Mouse (Mus musculus) ES-E14 (cell line): ENCODE measurements around the gene Fmc1. TPM values are rescaled to one million over a fixed set of nuclear protein-coding genes. Genes with fewer than 3 reads are reported as not detected.

ENCODE experiments used
- DNase-seq: peaks from one replicate; pipeline ENCODE4 v3.0.0-alpha.2; 2013; ENCODE audit warnings: low read depth, low spot score
- H3K27ac ChIP-seq: 2 replicates; pipeline ENCODE4 v1.5.1; 2012; ENCODE audit warnings: low read depth, mild to moderate bottlenecking, low read length, moderate library complexity, mixed read lengths; ENCODE audit not compliant: poor library complexity, insufficient read depth, severe bottlenecking
- H3K36me3 ChIP-seq: 2 replicates; pipeline ENCODE4 v1.6.1; 2012; ENCODE audit warnings: mild to moderate bottlenecking, low read length, moderate library complexity, mixed read lengths; ENCODE audit not compliant: control insufficient read depth, poor library complexity, insufficient read depth, severe bottlenecking
- H3K4me1 ChIP-seq, 2 experiments: fragments of 150-350 bp in 1 of 2; sonication (generic) in 1 of 2; 2 replicates each; pipeline ENCODE4 v1.6.1; 2012; ENCODE audit warnings: low read length in 2 of 2, mild to moderate bottlenecking in 1 of 2, mixed read lengths in 1 of 2; ENCODE audit not compliant: control insufficient read depth in 2 of 2, insufficient read depth in 2 of 2, poor library complexity in 1 of 2
- H3K4me3 ChIP-seq, 2 experiments: fragments of 150-350 bp in 1 of 2; sonication (generic) in 1 of 2; 2 replicates each; pipeline ENCODE4 v1.5.1; 2012; ENCODE audit warnings: low read length in 2 of 2, low read depth in 1 of 2, mild to moderate bottlenecking in 1 of 2, mixed read lengths in 1 of 2; ENCODE audit not compliant: insufficient read depth in 1 of 2, poor library complexity in 1 of 2, severe bottlenecking in 1 of 2
- H3K9ac ChIP-seq: 2 replicates; pipeline ENCODE4 v1.6.1; 2012; ENCODE audit warnings: low read depth, mild to moderate bottlenecking, low read length, mixed read lengths; ENCODE audit not compliant: poor library complexity, insufficient read depth, severe bottlenecking
- H3K9me3 ChIP-seq: fragments of 150-350 bp; sonication (generic); 2 replicates; pipeline ENCODE4 v1.6.1; 2012; ENCODE audit warnings: low read depth, mild to moderate bottlenecking, low read length; ENCODE audit not compliant: control insufficient read depth, insufficient read depth
- CHD2 ChIP-seq: IDR thresholded peaks from 2 replicates; pipeline ENCODE4 v1.6.1; 2014; ENCODE audit warnings: mild to moderate bottlenecking, low read depth, low read length, inconsistent platforms
- HCFC1 ChIP-seq: IDR thresholded peaks from 2 replicates; pipeline ENCODE4 v1.6.1; 2012; ENCODE audit warnings: low read length, inconsistent platforms, borderline replicate concordance; ENCODE audit not compliant: insufficient read depth
- MAFK ChIP-seq: IDR thresholded peaks from 2 replicates; pipeline ENCODE4 v1.6.1; 2014; ENCODE audit warnings: mild to moderate bottlenecking, low read depth, low read length, inconsistent platforms; ENCODE audit not compliant: insufficient read depth
- ZC3H11A ChIP-seq: IDR thresholded peaks from 2 replicates; pipeline ENCODE4 v1.6.1; 2012; ENCODE audit warnings: low read depth, mild to moderate bottlenecking, inconsistent platforms, low read length, borderline replicate concordance
- ZNF384 ChIP-seq: IDR thresholded peaks from 2 replicates; pipeline ENCODE4 v1.6.1; 2012; ENCODE audit warnings: low read depth, low read length, inconsistent platforms
- in situ Hi-C, 2 experiments: fragments of 600-800 bp; cut with MboI; formaldehyde crosslinking; loops; one replicate each; pipeline ENCODE4 v1.15.1; 2025; ENCODE audit warnings: low sequenced_read_pairs in 2 of 2, inconsistent platforms in 1 of 2; ENCODE audit not compliant: unreplicated experiment in 2 of 2
- total RNA-seq: library from RNA; depleted of rRNA; stranded (reverse); fragments of 300-350 nt; gene quantifications from 2 replicates; pipeline ENCODE4 v1.2.3, GENCODE M21; 2012

Fmc1 gene
- total RNA-seq, 1 experiment: 48.0 TPM

DNA sequence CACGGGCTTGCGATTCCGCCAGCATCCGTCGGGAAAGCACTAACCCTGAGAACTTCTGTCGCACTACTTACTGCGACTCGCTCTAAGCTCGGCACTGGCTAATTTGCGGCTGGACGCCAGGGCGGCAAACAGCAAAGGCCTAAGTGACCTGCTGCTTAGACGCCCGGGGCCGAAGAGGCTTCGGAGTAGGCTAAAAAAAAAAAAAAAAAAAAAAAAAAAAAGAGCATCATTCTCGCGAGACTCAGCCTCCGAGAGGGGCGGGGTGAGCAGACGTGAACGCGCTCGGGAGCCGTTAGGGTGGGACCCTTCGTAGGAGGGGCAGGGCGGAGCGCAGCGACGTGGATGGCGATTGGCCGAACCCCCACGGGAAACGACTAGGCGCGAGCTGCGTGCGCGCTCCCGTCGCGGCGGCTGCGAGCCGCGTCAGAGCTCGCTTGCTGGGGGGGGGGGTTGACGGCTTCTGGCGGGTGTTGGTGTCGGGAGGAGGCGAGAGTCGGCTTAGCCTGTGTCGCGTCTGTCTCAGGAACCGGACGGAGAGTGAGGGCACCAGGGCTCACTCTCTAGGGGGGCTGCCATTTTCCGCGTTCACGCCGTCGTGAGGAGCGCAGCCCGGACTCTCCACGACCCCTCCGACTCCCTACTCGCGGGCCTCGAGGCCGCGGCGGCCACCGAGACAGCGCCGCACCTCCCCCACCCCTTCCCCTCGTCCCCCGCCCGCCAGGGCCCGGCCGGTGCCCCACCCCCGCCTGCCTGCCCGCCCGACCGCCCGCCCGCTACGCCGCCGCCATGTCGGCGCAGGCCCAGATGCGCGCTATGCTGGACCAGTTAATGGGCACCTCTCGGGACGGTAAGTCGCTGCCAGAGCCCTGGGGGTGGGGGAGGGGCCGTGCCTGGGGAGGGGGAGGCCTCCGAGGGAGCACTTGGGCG, 18.0 kb downstream of the Fmc1 start, which contains the start of gene Luc7l2:
Luc7l2 (plus strand) TSS at position 273 of the 927 bp plus-strand sequence.
- peak; percentile 94 for DNase-seq
- Histone ChIP-seq H3K4me1 (peaks cover 2 to 7% of the 10 kb centered on the region in 2 experiments; a peak in 3 of 4 replicates), H3K36me3 (peaks cover 3% of the 10 kb centered on the region; the same call in 1 of the 2 replicates), H3K9me3 (no peaks in the 10 kb centered on the region), H3K9ac (peak within 1 kb of the TSS; percentile 99), H3K4me3 (peak within 1 kb of the TSS; percentile 89 to 96), H3K27ac (peak within 1 kb of the TSS; percentile 98)
- in situ Hi-C loops: no loop called here
- TF ChIP-seq ZNF384 (peak; percentile 100), ZC3H11A (no peak), HCFC1 (0 out of 2 replicates have a peak, but pooled peaks have one; percentile 54), MAFK (0 out of 2 replicates have a peak, but pooled peaks have one; percentile 49), CHD2 (peak; percentile 100)

DNA sequence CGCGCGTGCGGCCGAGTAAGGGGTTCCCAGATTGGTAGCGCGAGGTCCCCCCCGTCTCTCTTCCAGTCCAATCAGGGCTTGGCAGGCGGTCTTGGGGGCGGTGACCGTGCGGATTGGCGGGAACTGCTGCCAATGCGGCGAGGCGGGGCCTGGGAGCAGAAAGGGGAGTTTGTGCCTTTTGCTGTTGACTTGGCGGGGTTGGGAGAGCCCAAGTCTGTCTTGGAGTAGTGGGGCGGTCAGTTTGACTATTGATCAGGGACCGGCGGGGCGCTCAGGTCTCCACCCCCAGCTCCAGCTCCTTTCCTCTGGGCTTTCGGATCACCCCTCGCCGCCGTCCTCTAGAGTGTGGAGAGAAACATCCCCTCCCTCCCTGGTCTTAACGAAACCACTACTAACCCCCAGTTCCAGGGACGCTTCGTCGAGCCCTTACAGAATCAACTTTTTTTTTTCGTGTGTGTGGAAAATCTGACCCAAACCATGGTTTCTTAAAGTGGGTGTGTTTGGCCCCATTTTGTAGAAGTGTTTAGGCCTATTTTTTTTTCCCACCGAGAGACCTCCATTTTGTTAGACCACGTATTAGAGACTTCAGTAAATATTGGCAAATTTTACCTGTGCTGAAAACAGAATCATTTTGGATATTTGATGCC, 18.8 kb downstream of the Fmc1 start:
- Histone ChIP-seq H3K4me1 (peaks cover 2 to 7% of the 10 kb centered on the region in 2 experiments; a peak in 3 of 4 replicates), H3K36me3 (peaks cover 3% of the 10 kb centered on the region; the same call in 1 of the 2 replicates), H3K4me3 (peak overlapping the region; percentile 82 to 93), H3K27ac (peak overlapping the region; percentile 98), H3K9me3 (no peaks in the 10 kb centered on the region), H3K9ac (peak overlapping the region; percentile 90)
- DNase-seq: peak; percentile 94
- in situ Hi-C loops: no loop called here
- TF ChIP-seq ZNF384 (peak; percentile 85), MAFK (no peak), ZC3H11A (no peak), CHD2 (peak; percentile 46; the same call in 1 of the 2 replicates), HCFC1 (no peak)

DNA sequence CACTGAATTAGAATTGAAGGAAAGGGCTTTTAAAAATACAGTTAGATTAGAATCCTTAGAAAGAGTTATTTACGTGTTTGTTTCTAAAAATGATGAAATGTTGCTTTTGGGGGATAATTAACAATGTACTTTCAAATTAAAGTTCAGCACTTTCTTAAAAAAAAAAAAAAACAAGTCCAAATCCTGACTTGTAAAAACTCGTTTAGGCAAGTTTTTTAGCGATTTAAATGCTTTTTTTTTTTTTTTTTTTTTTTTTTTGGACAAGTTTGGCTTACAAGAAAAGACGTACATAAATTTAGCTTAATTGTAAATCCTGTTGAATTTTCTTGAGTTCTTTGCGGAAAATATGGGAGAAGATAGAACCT, 19.3 kb downstream of the Fmc1 start:
- H3K9me3 ChIP-seq: no peaks in the 10 kb centered on the region
- no peak overlapping the region for H3K9ac ChIP-seq
- H3K4me3 ChIP-seq: peak overlapping the region; percentile 82 to 93; a peak in 3 of 4 replicates
- TF ChIP-seq ZNF384 (no peak; the same call in 1 of the 2 replicates), HCFC1 (no peak), ZC3H11A (no peak), MAFK (no peak), CHD2 (no peak)
- H3K4me1 ChIP-seq: peaks cover 2 to 7% of the 10 kb centered on the region in 2 experiments; a peak in 3 of 4 replicates
- no peak for DNase-seq
- in situ Hi-C loops: no loop called here
- H3K36me3 ChIP-seq: peaks cover 3% of the 10 kb centered on the region; the same call in 1 of the 2 replicates
- peak overlapping the region; percentile 85; the same call in 1 of the 2 replicates for H3K27ac ChIP-seq

DNA sequence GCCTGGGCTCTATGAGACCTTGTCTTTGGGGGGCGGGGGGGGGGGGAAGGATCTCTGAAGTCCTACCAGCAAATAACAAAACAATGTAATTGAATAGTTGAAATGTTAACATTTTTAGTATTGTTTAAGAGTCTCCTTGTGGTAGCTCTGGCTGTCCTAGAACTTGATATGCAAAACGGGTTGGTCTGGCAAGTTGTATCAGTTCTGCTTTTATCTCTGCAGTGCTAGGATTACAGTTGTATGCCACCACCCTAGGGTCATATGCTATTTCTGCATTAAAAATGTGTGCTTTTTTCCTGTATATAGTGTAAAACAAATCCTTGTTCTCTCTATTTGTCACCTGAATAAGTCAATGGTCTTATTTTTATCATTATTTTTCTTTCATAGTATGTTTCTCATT, 42.8 kb downstream of the Fmc1 start:
- in situ Hi-C loops: no loop called here
- Histone ChIP-seq H3K4me1 (no peaks in the 10 kb centered on the region), H3K36me3 (peaks cover 3% of the 10 kb centered on the region), H3K4me3 (no peak overlapping the region), H3K27ac (no peak overlapping the region), H3K9me3 (no peaks in the 10 kb centered on the region), H3K9ac (no peak overlapping the region)
- TF ChIP-seq ZC3H11A: no peak
- TF ChIP-seq MAFK: no peak
- no peak for TF ChIP-seq ZNF384
- TF ChIP-seq CHD2: no peak
- no peak for TF ChIP-seq HCFC1
- no peak for DNase-seq
